Mouse (Mus musculus): Measurements from ENCODE around the gene Smarcd2.
"Not testable (repeated sequence)": the region's sequence is repeated elsewhere in the genome, so short reads cannot be mapped to it uniquely, and the experiment has no call there.

Smarcd2 gene

DNA sequence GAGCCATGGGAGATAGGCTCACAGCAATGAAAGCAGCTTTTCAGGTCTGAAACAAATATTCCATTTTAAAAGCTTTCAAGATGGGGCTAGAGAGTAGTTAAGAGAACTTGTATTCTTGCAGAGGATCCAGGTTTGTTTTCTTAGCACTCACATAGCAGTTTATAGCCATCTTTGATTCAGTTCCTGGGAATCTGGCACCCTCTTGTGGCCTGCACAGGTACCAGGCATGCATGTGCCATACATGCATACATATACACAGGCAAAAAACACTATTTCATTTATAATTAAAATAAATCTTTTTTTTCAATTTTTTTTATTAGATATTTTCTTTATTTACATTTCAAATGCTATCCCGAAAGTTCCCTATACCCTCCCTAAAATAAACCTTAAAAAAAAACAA is 25.9 kb downstream of the Smarcd2 start:
- no peak for DNase-seq (ENCODE audit: inconsistent ontology term)

DNA sequence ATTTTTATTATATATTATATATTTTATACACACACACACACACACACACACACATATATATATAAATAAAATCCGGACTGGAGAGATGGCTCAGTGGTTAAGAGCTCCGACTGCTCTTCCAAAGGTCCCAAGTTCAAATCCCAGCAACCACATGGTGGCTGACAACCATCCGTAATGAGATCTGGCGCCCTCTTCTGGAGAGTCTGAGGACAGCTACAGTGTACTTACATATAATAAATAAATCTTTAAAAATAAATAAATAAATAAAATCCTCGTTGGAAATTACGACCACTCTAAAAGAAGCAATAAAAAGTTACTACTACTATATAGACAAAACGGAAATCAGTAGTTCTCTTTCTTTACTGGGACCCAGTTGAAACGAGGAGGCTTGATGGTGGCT is 38.8 kb downstream of the Smarcd2 start:
- DNase-seq (ENCODE audit: inconsistent ontology term): not testable (repeated sequence)

DNA sequence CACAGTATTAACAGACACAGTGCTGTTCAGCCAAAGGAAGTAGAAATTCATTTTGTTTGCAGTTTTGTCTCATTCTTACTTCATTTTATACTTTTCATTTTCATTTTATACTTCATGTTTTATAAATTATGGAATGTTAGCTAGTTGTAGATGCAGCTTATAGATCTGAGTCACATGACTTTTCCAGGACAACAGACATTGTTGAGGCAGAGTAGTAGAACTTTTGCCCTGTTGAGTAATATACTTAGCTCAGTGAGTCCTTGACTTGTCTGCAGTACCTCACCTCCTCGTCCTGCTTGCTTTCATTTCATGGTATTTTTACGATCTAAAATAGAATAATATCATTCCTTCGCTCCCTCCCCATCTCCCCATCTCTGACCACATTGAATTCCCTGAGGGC is 52.2 kb downstream of the Smarcd2 start:
- DNase-seq (ENCODE audit: inconsistent ontology term): no peak

DNA sequence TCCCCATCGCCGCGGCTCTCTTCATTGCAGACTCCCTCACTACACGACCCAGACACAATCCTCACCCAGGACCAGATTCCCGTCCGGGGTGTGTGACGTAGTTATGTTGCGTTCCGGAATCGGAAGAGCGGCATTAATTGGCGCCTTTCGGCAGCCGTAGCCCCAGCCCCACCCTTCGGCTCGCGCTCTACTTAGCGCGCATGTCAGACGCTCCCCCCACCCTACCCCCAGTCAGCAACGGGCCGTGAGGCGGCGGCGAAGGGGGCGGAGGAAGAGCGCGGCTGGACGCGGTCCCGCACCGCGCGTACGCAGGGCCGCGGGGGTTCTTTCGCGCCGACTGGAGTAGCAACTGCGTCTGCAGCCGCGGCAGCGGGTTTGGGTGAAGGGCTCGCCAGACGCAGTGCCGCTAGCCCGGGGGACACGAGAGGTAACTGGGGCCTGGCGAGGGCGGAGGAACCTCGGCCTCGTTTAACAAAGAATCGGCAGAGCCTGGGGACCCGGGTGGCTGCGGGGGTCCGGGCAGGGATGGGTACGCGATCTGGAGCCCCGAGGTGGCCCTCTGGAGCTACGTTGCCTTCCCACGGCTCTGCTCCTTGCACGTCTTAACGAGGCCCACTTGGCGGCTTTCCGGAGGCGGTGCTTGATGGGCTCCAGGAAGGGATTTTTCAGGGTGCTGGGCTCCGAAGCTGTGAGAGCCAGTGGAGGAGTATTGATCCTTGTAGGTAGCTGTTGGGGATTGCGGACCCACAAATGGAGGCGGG is 55.9 kb downstream of the Smarcd2 start, which contains the start of gene Ddx42:
Ddx42 (plus strand) TSS at position 197 of the 761 bp plus-strand sequence.
- DNase-seq (ENCODE audit: inconsistent ontology term): peak; percentile 98

DNA sequence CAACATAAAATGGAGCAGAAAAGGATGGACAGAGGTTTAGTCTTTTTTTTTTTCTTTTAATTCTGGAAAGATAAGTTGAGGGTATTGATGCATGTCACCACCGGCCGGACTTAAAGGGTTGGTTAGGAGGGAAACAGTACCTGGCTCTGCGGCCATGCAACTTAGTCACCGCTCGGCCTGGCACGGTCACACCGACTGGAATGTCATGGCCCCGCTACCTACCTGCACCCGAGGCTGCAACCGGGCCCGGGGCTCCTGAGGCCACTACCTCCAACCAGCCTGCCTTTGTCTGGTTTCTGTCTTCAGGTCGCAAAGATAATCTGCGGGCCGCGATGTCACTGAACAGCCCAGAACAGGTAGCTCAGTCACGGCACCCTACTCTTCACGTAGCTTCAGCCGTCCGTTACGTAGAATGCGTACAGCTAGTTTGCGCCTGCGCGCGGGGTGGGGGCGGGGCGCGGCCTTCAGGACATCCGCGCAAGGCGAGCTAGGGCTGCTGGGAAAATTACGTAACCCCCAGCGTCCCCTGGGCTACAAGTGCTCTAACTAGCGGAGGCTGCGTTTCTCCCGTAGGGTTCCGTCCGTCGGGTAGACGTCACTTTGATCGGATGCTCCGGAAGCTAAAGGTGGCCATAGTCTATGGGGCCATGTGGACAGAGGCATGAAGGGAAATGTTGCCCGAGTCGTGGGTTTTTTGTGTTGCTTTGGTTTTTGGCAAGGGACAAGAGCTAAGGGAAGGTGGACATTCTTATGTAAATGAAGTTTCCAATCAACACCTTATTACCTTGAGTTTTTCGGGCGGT is 56.6 kb downstream of the Smarcd2 start, which contains the start of gene Ccdc47:
Ccdc47 (minus strand) TSS at position 418 of the 803 bp plus-strand sequence.
- peak; percentile 98 for DNase-seq (ENCODE audit: inconsistent ontology term)

DNA sequence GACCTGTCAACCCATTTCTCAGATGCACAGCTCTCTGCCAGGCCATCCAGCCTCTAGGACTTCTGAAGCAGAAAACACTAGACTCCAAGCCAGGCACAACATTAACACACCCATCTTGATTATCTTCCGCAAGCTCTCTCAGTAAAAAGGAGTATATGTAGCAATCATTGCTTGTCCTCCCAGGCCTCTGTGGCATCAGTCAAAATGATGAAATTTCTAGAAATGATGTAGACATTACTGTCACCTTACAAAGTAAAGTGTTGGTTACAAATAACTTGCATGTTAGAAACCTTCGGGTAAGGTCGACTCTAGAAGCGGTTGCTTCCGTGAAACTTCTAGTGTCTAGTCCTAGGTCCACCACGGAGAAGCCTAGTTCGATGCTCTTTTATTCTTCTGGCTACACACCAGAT is 57.3 kb downstream of the Smarcd2 start:
- DNase-seq (ENCODE audit: inconsistent ontology term): no peak

DNA sequence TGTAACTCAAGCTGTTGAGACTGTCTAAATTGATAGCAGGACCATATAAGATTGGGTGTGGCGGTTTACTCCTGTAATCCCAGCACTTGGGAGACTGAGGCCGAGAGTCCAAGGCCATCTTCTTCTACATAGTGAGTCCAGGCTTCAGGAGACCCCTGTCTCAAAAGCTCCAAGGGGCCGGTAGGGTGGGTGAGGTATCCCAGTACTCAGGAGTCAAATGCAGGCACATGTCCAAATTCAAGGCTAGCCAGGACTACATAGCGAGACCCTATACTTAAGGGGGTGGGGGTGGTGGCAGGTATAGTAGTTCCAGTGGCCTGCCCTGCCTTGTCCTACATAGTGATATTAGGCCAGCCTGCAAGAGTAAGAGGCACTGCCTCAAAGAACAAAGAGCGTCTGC is 57.9 kb downstream of the Smarcd2 start:
- DNase-seq (ENCODE audit: inconsistent ontology term): no peak

Measured in Muller cell, postnatal 12 days (primary cell).